Mouse (Mus musculus): ENCODE data around the gene Cd52. TPM values are rescaled to one million over a fixed set of nuclear protein-coding genes. Genes with fewer than 3 reads are reported as not detected.

Cd52 gene
- polyA plus RNA-seq, 1 experiment from 2014 or later = 2.5 TPM

DNA sequence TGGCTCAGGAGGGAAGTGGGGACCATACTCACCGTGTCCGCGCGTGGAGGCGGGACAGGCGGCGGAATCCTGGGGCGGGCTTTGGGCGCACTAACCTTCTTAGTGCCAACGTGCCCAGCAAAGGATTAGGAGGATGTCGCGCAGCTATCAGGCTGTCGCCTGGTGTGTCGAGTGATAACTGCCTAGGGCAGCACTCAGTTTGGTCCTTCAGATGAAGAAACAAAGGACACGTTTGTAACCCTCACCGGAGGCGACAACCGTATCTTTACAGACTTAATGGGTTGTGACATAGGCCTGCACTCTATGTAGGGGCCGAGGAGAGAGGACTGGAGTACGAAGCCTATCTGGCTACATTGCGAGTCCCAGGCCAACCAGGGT, 7.8 kb upstream of the Cd52 start:
- peak; percentile 50 for ATAC-seq (replicated peaks; ENCODE audit: low FRiP score)
- Histone ChIP-seq H3K4me2 (ENCODE audit: low read depth, low read length, severe bottlenecking) (peak overlapping the region; percentile 64), H3K36me3 (ENCODE audit: control insufficient read depth, insufficient read depth, low read length) (no peaks in the 10 kb centered on the region), H3K27me3 (ENCODE audit: control insufficient read depth, insufficient read depth, low read length) (no peaks in the 10 kb centered on the region), H3K27ac (ENCODE audit: low read depth, low read length) (no peak overlapping the region), H3K9ac (ENCODE audit: low read length) (peak overlapping the region; percentile 64), H3K4me3 (ENCODE audit: low read depth, low read length) (peak overlapping the region; percentile 69), H3K9me3 (ENCODE audit: control insufficient read depth, low read length) (no peaks in the 10 kb centered on the region), H3K4me1 (replicated peaks; ENCODE audit: control insufficient read depth, insufficient read depth, low read length) (no peaks in the 10 kb centered on the region)
- 3% methylated on average over 21 of the region's 21 CpGs for WGBS
- no peak for DNase-seq (ENCODE audit: low spot score)

DNA sequence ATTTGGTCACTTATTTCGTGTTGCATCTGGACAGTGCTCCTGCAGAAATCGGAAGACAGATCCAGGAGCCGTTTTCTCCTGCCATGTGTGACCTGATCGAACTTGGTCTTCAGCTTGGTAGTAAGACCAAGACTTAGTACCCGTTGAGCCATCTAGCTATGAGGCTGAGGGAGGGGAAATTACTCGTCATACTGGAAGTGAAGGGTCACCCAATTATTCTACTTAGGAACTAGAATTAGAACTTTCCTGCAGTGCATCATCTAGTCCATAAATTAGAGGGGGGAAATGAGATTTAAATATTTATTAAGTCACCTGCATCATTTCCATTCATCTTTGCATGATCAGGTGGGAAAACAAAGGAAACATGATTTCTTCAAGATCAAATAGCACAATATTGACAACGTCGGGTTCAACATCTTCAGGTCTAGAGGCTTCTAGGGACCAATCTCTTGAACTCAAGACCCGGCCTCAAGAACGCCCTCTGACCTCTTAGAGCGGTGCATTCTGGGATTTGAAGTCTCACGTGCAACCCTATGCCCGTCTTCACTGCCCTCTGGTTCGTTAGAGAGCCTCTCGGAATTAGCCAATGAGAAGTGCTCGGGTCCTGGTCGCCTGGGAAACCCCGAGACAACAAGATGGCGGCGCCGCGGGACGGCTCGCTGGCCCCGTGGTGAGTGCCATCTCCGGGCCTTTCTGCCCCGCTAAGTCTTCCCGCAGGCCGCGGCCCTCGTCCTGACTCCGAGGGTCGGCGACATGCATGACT, 7.3 kb upstream of the Cd52 start, which contains the start of gene Ubxn11:
TSS of gene Ubxn11 (plus strand) at position 592 of the 763 bp plus-strand sequence.
- Histone ChIP-seq H3K36me3 (ENCODE audit: control insufficient read depth, insufficient read depth, low read length) (no peaks in the 10 kb centered on the region), H3K9ac (ENCODE audit: low read length) (peak within 1 kb of the TSS; percentile 64), H3K4me3 (ENCODE audit: low read depth, low read length) (peak within 1 kb of the TSS; percentile 69), H3K9me3 (ENCODE audit: control insufficient read depth, low read length) (no peaks in the 10 kb centered on the region), H3K27ac (ENCODE audit: low read depth, low read length) (no peak within 1 kb of the TSS), H3K4me2 (ENCODE audit: low read depth, low read length, severe bottlenecking) (peak within 1 kb of the TSS; percentile 64), H3K4me1 (replicated peaks; ENCODE audit: control insufficient read depth, insufficient read depth, low read length) (no peaks in the 10 kb centered on the region), H3K27me3 (ENCODE audit: control insufficient read depth, insufficient read depth, low read length) (no peaks in the 10 kb centered on the region)
- 17% methylated on average over 34 of the region's 34 CpGs for WGBS
- DNase-seq (ENCODE audit: low spot score) = peak; percentile 93
- peak; percentile 97 for ATAC-seq (replicated peaks; ENCODE audit: low FRiP score)

DNA sequence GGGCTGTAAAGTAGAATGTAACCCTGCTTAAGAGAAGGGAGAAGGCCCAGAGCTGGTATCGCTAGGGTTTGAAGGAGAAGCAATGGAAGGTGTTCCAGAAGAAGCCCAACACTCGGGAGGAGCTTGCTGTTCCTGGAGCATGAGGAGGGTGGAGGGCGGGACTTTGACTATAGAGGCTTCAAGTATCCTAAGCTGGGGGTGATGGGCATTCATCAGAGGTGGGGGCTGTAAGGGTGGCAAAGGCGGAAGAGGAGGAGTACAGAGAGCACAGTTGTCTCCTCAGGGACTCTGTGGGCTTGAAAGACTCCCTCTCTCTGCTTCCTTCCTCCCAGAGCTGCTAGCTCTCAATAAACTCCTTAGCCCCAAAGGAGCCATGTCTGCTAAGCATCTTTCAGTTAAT, 5.4 kb upstream of the Cd52 start:
- ATAC-seq (replicated peaks; ENCODE audit: low FRiP score) = no peak
- H3K36me3 ChIP-seq (ENCODE audit: control insufficient read depth, insufficient read depth, low read length) = no peaks in the 10 kb centered on the region
- H3K9me3 ChIP-seq (ENCODE audit: control insufficient read depth, low read length) = no peaks in the 10 kb centered on the region
- no peak overlapping the region for H3K9ac ChIP-seq (ENCODE audit: low read length)
- H3K4me3 ChIP-seq (ENCODE audit: low read depth, low read length) = no peak overlapping the region
- no peaks in the 10 kb centered on the region for H3K4me1 ChIP-seq (replicated peaks; ENCODE audit: control insufficient read depth, insufficient read depth, low read length)
- H3K4me2 ChIP-seq (ENCODE audit: low read depth, low read length, severe bottlenecking) = no peak overlapping the region
- H3K27me3 ChIP-seq (ENCODE audit: control insufficient read depth, insufficient read depth, low read length) = no peaks in the 10 kb centered on the region
- no peak overlapping the region for H3K27ac ChIP-seq (ENCODE audit: low read depth, low read length)
- 81% methylated on average over 4 of the region's 4 CpGs for WGBS
- DNase-seq (ENCODE audit: low spot score) = no peak

DNA sequence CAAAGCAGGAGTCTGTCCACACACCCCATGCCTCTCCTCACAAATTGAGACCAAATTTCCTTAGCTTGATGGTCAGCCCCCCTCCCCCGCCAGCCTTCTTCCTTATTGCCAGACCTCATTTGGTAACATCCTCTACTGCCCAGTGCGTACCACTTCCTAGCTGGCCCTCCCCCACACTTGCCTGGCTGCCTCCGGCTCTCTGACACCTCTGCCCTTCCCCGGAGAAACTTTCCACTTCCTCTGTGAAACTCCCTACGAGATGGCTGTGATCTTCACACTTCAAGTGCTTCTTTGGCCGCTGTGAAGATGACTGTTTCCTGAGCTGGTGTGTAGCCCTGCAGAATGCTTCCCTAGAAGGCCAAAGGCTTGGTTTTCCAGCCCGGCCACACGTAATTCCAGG, 3.7 kb upstream of the Cd52 start:
- Histone ChIP-seq H3K9ac (ENCODE audit: low read length) (no peak overlapping the region), H3K27ac (ENCODE audit: low read depth, low read length) (no peak overlapping the region), H3K4me2 (ENCODE audit: low read depth, low read length, severe bottlenecking) (no peak overlapping the region), H3K4me1 (replicated peaks; ENCODE audit: control insufficient read depth, insufficient read depth, low read length) (no peaks in the 10 kb centered on the region), H3K4me3 (ENCODE audit: low read depth, low read length) (no peak overlapping the region), H3K27me3 (ENCODE audit: control insufficient read depth, insufficient read depth, low read length) (no peaks in the 10 kb centered on the region), H3K36me3 (ENCODE audit: control insufficient read depth, insufficient read depth, low read length) (no peaks in the 10 kb centered on the region), H3K9me3 (ENCODE audit: control insufficient read depth, low read length) (no peaks in the 10 kb centered on the region)
- WGBS = 77% methylated on average over 8 of the region's 8 CpGs
- DNase-seq (ENCODE audit: low spot score) (no peak), ATAC-seq (replicated peaks; ENCODE audit: low FRiP score) (no peak)

DNA sequence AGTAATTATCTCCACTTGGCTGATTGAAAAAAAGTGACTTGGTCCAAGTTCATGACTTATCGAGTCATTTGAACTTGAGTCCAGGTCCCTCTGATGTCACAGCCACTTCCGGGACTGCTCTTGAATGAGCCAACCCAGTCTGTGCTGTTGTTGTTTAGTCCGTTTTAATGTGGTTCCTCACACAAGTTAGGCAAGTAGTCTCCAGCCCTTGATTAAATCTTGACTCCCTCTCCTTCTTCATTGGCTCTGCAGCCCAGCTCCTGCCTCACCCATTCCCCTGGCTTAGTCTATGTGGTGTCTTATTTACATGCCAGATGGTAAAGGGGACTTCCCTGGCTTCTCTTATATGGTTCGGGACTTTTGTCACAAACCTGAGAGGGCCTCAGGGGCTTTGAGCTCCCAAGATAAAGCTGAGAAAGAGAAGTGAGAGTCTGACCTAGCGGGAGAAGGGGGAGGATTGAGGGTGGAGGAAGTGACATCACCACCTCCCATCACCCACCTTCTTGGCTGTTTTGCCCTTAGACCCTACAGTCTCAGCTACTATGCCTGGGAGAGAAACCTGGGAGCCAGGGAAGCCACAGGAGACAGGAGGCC, 2.2 kb upstream of the Cd52 start:
- no peaks in the 10 kb centered on the region for H3K36me3 ChIP-seq (ENCODE audit: control insufficient read depth, insufficient read depth, low read length)
- H3K27ac ChIP-seq (ENCODE audit: low read depth, low read length) = no peak overlapping the region
- H3K4me2 ChIP-seq (ENCODE audit: low read depth, low read length, severe bottlenecking) = no peak overlapping the region
- H3K4me1 ChIP-seq (replicated peaks; ENCODE audit: control insufficient read depth, insufficient read depth, low read length) = no peaks in the 10 kb centered on the region
- no peaks in the 10 kb centered on the region for H3K9me3 ChIP-seq (ENCODE audit: control insufficient read depth, low read length)
- no peak overlapping the region for H3K9ac ChIP-seq (ENCODE audit: low read length)
- no peak for DNase-seq (ENCODE audit: low spot score)
- ATAC-seq (replicated peaks; ENCODE audit: low FRiP score) = no peak
- H3K27me3 ChIP-seq (ENCODE audit: control insufficient read depth, insufficient read depth, low read length) = no peaks in the 10 kb centered on the region
- 78% methylated on average over 5 of the region's 5 CpGs for WGBS
- no peak overlapping the region for H3K4me3 ChIP-seq (ENCODE audit: low read depth, low read length)

DNA sequence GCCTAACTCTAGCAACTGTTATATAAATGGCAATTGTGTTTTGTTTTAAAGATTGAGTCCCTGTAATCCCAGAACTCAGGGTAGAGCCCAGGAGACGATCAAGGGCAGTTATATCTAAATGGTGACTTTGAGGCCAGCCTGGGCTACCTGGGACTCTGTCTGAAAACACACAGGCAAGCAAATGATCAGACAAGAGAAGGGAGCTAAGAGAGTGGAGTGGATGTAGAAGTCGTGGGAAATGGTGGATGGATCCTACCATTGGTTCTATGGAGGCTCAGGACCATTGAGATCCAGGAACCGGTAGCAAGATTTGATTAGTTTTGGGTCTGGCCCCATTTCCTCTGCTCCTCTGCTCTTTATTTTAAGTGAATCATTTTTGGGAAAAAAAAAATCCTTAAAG, 1.2 kb upstream of the Cd52 start:
- Histone ChIP-seq H3K36me3 (ENCODE audit: control insufficient read depth, insufficient read depth, low read length) (no peaks in the 10 kb centered on the region), H3K9ac (ENCODE audit: low read length) (no peak overlapping the region), H3K4me3 (ENCODE audit: low read depth, low read length) (no peak overlapping the region), H3K4me2 (ENCODE audit: low read depth, low read length, severe bottlenecking) (no peak overlapping the region), H3K27ac (ENCODE audit: low read depth, low read length) (no peak overlapping the region), H3K4me1 (replicated peaks; ENCODE audit: control insufficient read depth, insufficient read depth, low read length) (no peaks in the 10 kb centered on the region), H3K27me3 (ENCODE audit: control insufficient read depth, insufficient read depth, low read length) (no peaks in the 10 kb centered on the region), H3K9me3 (ENCODE audit: control insufficient read depth, low read length) (no peaks in the 10 kb centered on the region)
- ATAC-seq (replicated peaks; ENCODE audit: low FRiP score) = no peak
- WGBS = 92% methylated on average over 3 of the region's 3 CpGs
- DNase-seq (ENCODE audit: low spot score) = no peak

DNA sequence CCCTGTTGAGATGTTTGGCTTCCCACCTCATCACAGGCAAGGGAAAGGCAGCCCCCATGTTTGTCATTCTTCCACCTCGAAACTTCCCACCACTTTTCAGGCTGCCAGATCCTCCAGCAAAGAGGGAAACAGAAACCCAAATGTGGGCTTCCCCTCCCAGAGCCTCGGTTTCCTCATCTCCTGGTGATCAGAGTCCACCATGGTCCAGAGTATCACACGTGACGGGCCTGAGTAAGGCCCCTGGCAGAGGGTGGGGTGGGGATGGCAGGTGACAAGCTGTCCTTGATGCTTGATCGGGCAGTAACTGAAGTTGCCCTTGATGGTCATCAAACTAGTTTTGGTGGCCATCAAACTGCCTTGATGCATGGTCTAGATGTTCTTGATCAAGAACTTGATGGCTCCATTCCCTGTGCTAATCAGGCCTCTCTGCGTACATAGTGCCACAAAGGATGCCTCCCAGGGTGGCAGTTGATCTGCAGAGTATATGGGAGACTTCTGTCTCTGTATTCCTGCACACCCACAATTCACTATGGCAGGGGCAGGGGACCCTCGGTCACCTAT, 798 bp downstream of the Cd52 start:
- DNase-seq (ENCODE audit: low spot score) (no peak), ATAC-seq (replicated peaks; ENCODE audit: low FRiP score) (no peak)
- Histone ChIP-seq H3K4me3 (ENCODE audit: low read depth, low read length) (no peak overlapping the region), H3K4me2 (ENCODE audit: low read depth, low read length, severe bottlenecking) (no peak overlapping the region), H3K9ac (ENCODE audit: low read length) (no peak overlapping the region), H3K27me3 (ENCODE audit: control insufficient read depth, insufficient read depth, low read length) (no peaks in the 10 kb centered on the region), H3K36me3 (ENCODE audit: control insufficient read depth, insufficient read depth, low read length) (no peaks in the 10 kb centered on the region), H3K27ac (ENCODE audit: low read depth, low read length) (no peak overlapping the region), H3K9me3 (ENCODE audit: control insufficient read depth, low read length) (no peaks in the 10 kb centered on the region), H3K4me1 (replicated peaks; ENCODE audit: control insufficient read depth, insufficient read depth, low read length) (no peaks in the 10 kb centered on the region)
- 91% methylated on average over 7 of the region's 7 CpGs for WGBS

DNA sequence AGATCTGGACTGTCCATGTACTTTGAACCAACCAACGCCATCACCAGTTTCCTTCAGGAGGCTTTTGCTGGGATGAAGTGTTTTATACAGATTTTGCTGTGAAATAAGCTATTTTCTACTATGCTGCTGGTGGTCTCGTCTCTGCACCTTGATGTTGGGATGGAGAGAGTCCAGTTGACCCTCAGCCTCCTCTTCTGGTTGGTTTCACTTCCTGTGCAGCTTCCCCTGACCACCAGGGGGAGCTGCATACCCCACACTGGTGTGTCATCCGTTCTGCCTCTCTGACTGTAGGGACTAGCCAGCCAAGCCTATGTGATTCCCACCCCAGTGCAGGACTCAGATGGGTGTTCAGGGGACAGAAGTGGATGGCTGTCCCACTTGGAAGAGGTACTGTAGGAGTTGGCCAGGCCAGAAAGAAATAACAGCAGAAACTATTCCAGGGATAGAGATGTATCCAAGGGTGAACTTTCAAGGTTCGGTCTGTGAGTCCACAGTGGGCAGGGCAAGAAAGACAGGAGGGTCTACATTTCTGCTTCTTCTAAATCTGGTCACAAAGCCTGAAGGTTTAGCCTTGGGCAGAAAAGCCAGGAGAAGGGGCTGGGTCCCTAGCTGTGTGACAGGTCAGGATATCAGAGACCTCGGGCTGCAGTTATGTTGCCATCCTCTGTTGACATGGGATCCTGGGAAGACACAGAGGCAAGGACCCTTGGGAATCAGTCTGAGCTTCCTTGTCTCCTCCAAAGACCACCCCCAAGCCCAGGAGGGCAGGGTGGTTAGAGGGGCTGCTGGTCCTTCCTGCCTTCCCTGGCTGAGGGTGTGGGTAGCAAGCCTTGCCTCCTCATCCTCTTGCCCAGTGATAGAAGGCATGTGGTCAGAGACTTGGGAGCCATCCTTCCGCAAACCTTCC, 2.2 kb downstream of the Cd52 start:
- no peak overlapping the region for H3K27ac ChIP-seq (ENCODE audit: low read depth, low read length)
- 69% methylated on average over 6 of the region's 6 CpGs for WGBS
- H3K4me3 ChIP-seq (ENCODE audit: low read depth, low read length) = no peak overlapping the region
- no peaks in the 10 kb centered on the region for H3K36me3 ChIP-seq (ENCODE audit: control insufficient read depth, insufficient read depth, low read length)
- no peaks in the 10 kb centered on the region for H3K4me1 ChIP-seq (replicated peaks; ENCODE audit: control insufficient read depth, insufficient read depth, low read length)
- no peak for DNase-seq (ENCODE audit: low spot score)
- ATAC-seq (replicated peaks; ENCODE audit: low FRiP score) = no peak
- H3K27me3 ChIP-seq (ENCODE audit: control insufficient read depth, insufficient read depth, low read length) = no peaks in the 10 kb centered on the region
- H3K9ac ChIP-seq (ENCODE audit: low read length) = no peak overlapping the region
- no peaks in the 10 kb centered on the region for H3K9me3 ChIP-seq (ENCODE audit: control insufficient read depth, low read length)
- no peak overlapping the region for H3K4me2 ChIP-seq (ENCODE audit: low read depth, low read length, severe bottlenecking)
